In the genomic region with DNA sequence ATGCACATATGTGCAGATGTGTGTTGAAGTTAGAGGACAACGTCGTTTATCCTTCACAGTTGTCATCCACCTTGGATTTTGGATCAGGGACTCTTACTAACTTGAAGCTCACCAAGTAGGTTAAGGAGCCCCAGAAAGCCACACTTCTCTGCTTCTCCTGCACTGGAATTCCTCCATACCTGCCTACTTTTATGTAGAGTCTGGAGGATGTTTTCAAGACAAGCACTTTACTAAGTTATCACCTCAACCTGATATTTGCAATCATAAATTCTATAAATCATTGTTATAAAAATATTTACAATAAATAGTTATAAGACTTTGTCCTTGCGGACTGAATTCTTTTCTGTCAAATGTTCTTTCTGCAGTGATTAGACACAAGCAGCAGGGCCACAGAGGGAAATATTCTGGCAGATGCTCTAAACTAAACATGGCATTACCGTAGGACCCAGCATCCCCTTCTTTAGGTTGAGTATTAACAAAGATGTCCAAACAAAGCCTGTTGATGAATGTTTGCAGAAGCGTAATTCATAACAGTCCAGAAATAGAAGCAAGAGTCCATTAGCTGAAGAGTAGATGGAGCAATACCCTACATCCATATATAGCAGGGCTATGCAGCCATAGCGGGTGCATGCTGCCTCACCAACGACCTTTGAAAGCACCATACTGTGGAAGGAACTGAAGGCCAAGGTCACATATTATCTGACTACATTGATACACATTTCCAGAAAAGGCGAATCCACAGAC, we compare ENCODE assay signal across 16 mouse cellular contexts.
"Had no signal": no experiment of that assay in that cellular context is flagged by ENCODE, and none has a peak within 500 bp of the region (broad histone marks: within the 10 kb centered on the region; RNA-seq: fewer than 3 reads in every experiment).

No protein-coding gene starts in this region.

- H3K4me1 ChIP-seq: hindbrain, embryonic 15.5 days; limb, embryonic 12.5 days; liver, embryonic 13.5 days; midbrain, embryonic 13.5 days; neural tube, embryonic 15.5 days had no signal

- H3K9ac ChIP-seq: hindbrain, embryonic 15.5 days; limb, embryonic 12.5 days; liver, embryonic 13.5 days; liver, postnatal 0 days; midbrain, embryonic 13.5 days; neural tube, embryonic 15.5 days had no signal

- DNase-seq: kidney, adult 8-10 months; kidney, postnatal 25 days; liver; liver, embryonic 13.5 days; liver, postnatal 0 days; right cerebral cortex, adult 18-20 months; right cerebral cortex, postnatal 25 days; spleen, adult 18-20 months; thymus, adult 18-20 months; thymus, postnatal 14 days had no signal

- H3K27ac ChIP-seq: hindbrain, embryonic 15.5 days; limb, embryonic 12.5 days; liver, embryonic 13.5 days; macrophage; midbrain, embryonic 13.5 days; neural tube, embryonic 15.5 days had no signal

- ATAC-seq: liver, postnatal 0 days; midbrain, embryonic 13.5 days had no signal

- H3K4me3 ChIP-seq: hindbrain, embryonic 15.5 days; limb, embryonic 12.5 days; liver, embryonic 13.5 days; midbrain, embryonic 13.5 days; myocyte; neural tube, embryonic 15.5 days had no signal

- H3K27me3 ChIP-seq: hindbrain, embryonic 15.5 days; liver, embryonic 13.5 days; midbrain, embryonic 13.5 days; neural tube, embryonic 15.5 days had no signal

- H3K9me3 ChIP-seq: hindbrain, embryonic 15.5 days; limb, embryonic 12.5 days; liver, embryonic 13.5 days; midbrain, embryonic 13.5 days; neural tube, embryonic 15.5 days had no signal

- H3K4me2 ChIP-seq: hindbrain, embryonic 15.5 days; limb, embryonic 12.5 days; liver, embryonic 13.5 days; midbrain, embryonic 13.5 days; neural tube, embryonic 15.5 days had no signal

- H3K36me3 ChIP-seq: hindbrain, embryonic 15.5 days; limb, embryonic 12.5 days; liver, embryonic 13.5 days; midbrain, embryonic 13.5 days; neural tube, embryonic 15.5 days had no signal
